Mouse (Mus musculus): ENCODE measurements around the gene Ampd3. TPM values are rescaled to one million over a fixed set of nuclear protein-coding genes. Genes with fewer than 3 reads are reported as not detected.

Ampd3 gene
- polyA plus RNA-seq, 1 experiment from 2014 or later: 1.9 TPM

GRCm38 (mm10) chr7:110823076-110823475 is 55.1 kb downstream of the Ampd3 start:
- no peak overlapping the region for H3K4me3 ChIP-seq (ENCODE audit: low read depth, low read length)
- DNase-seq (ENCODE audit: low spot score) (peak; percentile 34), ATAC-seq (replicated peaks; ENCODE audit: low FRiP score, low TSS enrichment, low read depth) (no peak)
- no peaks in the 10 kb centered on the region for H3K9me3 ChIP-seq (ENCODE audit: control insufficient read depth, low read length)
- no peak overlapping the region for H3K4me2 ChIP-seq (ENCODE audit: low read length)
- 0 out of 2 replicates have a peak, but pooled peaks cover 9% of the 10 kb centered on the region for H3K4me1 ChIP-seq (replicated peaks; ENCODE audit: control insufficient read depth, insufficient read depth, low read length)
- WGBS: 69% methylated on average over 8 of the region's 8 CpGs
- H3K27ac ChIP-seq (ENCODE audit: low read depth): no peak overlapping the region
- no peak overlapping the region for H3K9ac ChIP-seq (ENCODE audit: low read length)
- H3K27me3 ChIP-seq (replicated peaks; ENCODE audit: control insufficient read depth, insufficient read depth, low read length): no peaks in the 10 kb centered on the region
- H3K36me3 ChIP-seq (ENCODE audit: control insufficient read depth, insufficient read depth, low read length): peaks cover 40% of the 10 kb centered on the region

GRCm38 (mm10) chr7:110823593-110823992 is 55.6 kb downstream of the Ampd3 start:
- Histone ChIP-seq H3K9me3 (ENCODE audit: control insufficient read depth, low read length) (no peaks in the 10 kb centered on the region), H3K4me3 (ENCODE audit: low read depth, low read length) (no peak overlapping the region), H3K4me2 (ENCODE audit: low read length) (no peak overlapping the region), H3K27ac (ENCODE audit: low read depth) (no peak overlapping the region), H3K27me3 (replicated peaks; ENCODE audit: control insufficient read depth, insufficient read depth, low read length) (no peaks in the 10 kb centered on the region), H3K9ac (ENCODE audit: low read length) (no peak overlapping the region), H3K36me3 (ENCODE audit: control insufficient read depth, insufficient read depth, low read length) (peaks cover 43% of the 10 kb centered on the region), H3K4me1 (replicated peaks; ENCODE audit: control insufficient read depth, insufficient read depth, low read length) (0 out of 2 replicates have a peak, but pooled peaks cover 9% of the 10 kb centered on the region)
- ATAC-seq (replicated peaks; ENCODE audit: low FRiP score, low TSS enrichment, low read depth): no peak
- 78% methylated on average over 4 of the region's 4 CpGs for WGBS
- peak; percentile 48 for DNase-seq (ENCODE audit: low spot score)

GRCm38 (mm10) chr7:110823995-110824953 is 56.3 kb downstream of the Ampd3 start:
- ATAC-seq (replicated peaks; ENCODE audit: low FRiP score, low TSS enrichment, low read depth) (no peak), DNase-seq (ENCODE audit: low spot score) (peak; percentile 16)
- Histone ChIP-seq H3K27me3 (replicated peaks; ENCODE audit: control insufficient read depth, insufficient read depth, low read length) (no peaks in the 10 kb centered on the region), H3K36me3 (ENCODE audit: control insufficient read depth, insufficient read depth, low read length) (peaks cover 49% of the 10 kb centered on the region), H3K27ac (ENCODE audit: low read depth) (no peak overlapping the region), H3K9me3 (ENCODE audit: control insufficient read depth, low read length) (no peaks in the 10 kb centered on the region), H3K9ac (ENCODE audit: low read length) (no peak overlapping the region), H3K4me1 (replicated peaks; ENCODE audit: control insufficient read depth, insufficient read depth, low read length) (0 out of 2 replicates have a peak, but pooled peaks cover 9% of the 10 kb centered on the region), H3K4me3 (ENCODE audit: low read depth, low read length) (no peak overlapping the region), H3K4me2 (ENCODE audit: low read length) (no peak overlapping the region)
- WGBS: 84% methylated on average over 8 of the region's 8 CpGs

GRCm38 (mm10) chr7:110833024-110833423 is 65.0 kb downstream of the Ampd3 start:
- DNase-seq (ENCODE audit: low spot score): no peak
- H3K27ac ChIP-seq (ENCODE audit: low read depth): no peak overlapping the region
- H3K36me3 ChIP-seq (ENCODE audit: control insufficient read depth, insufficient read depth, low read length): peaks cover 36% of the 10 kb centered on the region
- no peaks in the 10 kb centered on the region for H3K4me1 ChIP-seq (replicated peaks; ENCODE audit: control insufficient read depth, insufficient read depth, low read length)
- H3K27me3 ChIP-seq (replicated peaks; ENCODE audit: control insufficient read depth, insufficient read depth, low read length): no peaks in the 10 kb centered on the region
- no peak overlapping the region for H3K4me2 ChIP-seq (ENCODE audit: low read length)
- H3K4me3 ChIP-seq (ENCODE audit: low read depth, low read length): no peak overlapping the region
- no peak for ATAC-seq (replicated peaks; ENCODE audit: low FRiP score, low TSS enrichment, low read depth)
- WGBS: 92% methylated on average over 1 of the region's 1 CpGs
- no peak overlapping the region for H3K9ac ChIP-seq (ENCODE audit: low read length)
- no peaks in the 10 kb centered on the region for H3K9me3 ChIP-seq (ENCODE audit: control insufficient read depth, low read length)

- DNase-seq (ENCODE audit: low spot score) (no peak), ATAC-seq (replicated peaks; ENCODE audit: low FRiP score, low TSS enrichment, low read depth) (no peak)
- Histone ChIP-seq H3K4me2 (ENCODE audit: low read length) (no peak overlapping the region), H3K9ac (ENCODE audit: low read length) (no peak overlapping the region), H3K27ac (ENCODE audit: low read depth) (no peak overlapping the region), H3K9me3 (ENCODE audit: control insufficient read depth, low read length) (no peaks in the 10 kb centered on the region), H3K36me3 (ENCODE audit: control insufficient read depth, insufficient read depth, low read length) (peaks cover 28% of the 10 kb centered on the region; the same call in 1 of the 2 replicates), H3K27me3 (replicated peaks; ENCODE audit: control insufficient read depth, insufficient read depth, low read length) (no peaks in the 10 kb centered on the region), H3K4me3 (ENCODE audit: low read depth, low read length) (no peak overlapping the region), H3K4me1 (replicated peaks; ENCODE audit: control insufficient read depth, insufficient read depth, low read length) (no peaks in the 10 kb centered on the region)
- WGBS: 94% methylated on average over 1 of the region's 1 CpGs
Measured at GRCm38 (mm10) chr7:110834018-110834417, 66.0 kb downstream of the Ampd3 start.

GRCm38 (mm10) chr7:110834522-110834921 is 66.5 kb downstream of the Ampd3 start:
- Histone ChIP-seq H3K4me2 (ENCODE audit: low read length) (no peak overlapping the region), H3K36me3 (ENCODE audit: control insufficient read depth, insufficient read depth, low read length) (peaks cover 27% of the 10 kb centered on the region; the same call in 1 of the 2 replicates), H3K9ac (ENCODE audit: low read length) (no peak overlapping the region), H3K27me3 (replicated peaks; ENCODE audit: control insufficient read depth, insufficient read depth, low read length) (no peaks in the 10 kb centered on the region), H3K9me3 (ENCODE audit: control insufficient read depth, low read length) (no peaks in the 10 kb centered on the region), H3K27ac (ENCODE audit: low read depth) (no peak overlapping the region), H3K4me3 (ENCODE audit: low read depth, low read length) (no peak overlapping the region), H3K4me1 (replicated peaks; ENCODE audit: control insufficient read depth, insufficient read depth, low read length) (no peaks in the 10 kb centered on the region)
- WGBS: 61% methylated on average over 3 of the region's 3 CpGs
- no peak for ATAC-seq (replicated peaks; ENCODE audit: low FRiP score, low TSS enrichment, low read depth)
- no peak for DNase-seq (ENCODE audit: low spot score)

GRCm38 (mm10) chr7:110840332-110840731 is 72.3 kb downstream of the Ampd3 start:
- H3K4me1 ChIP-seq (replicated peaks; ENCODE audit: control insufficient read depth, insufficient read depth, low read length): peaks cover 5% of the 10 kb centered on the region
- DNase-seq (ENCODE audit: low spot score) (no peak), ATAC-seq (replicated peaks; ENCODE audit: low FRiP score, low TSS enrichment, low read depth) (no peak)
- no peak overlapping the region for H3K4me2 ChIP-seq (ENCODE audit: low read length)
- H3K27me3 ChIP-seq (replicated peaks; ENCODE audit: control insufficient read depth, insufficient read depth, low read length): no peaks in the 10 kb centered on the region
- H3K9me3 ChIP-seq (ENCODE audit: control insufficient read depth, low read length): no peaks in the 10 kb centered on the region
- H3K4me3 ChIP-seq (ENCODE audit: low read depth, low read length): no peak overlapping the region
- H3K9ac ChIP-seq (ENCODE audit: low read length): no peak overlapping the region
- H3K36me3 ChIP-seq (ENCODE audit: control insufficient read depth, insufficient read depth, low read length): peaks cover 9% of the 10 kb centered on the region; the same call in 1 of the 2 replicates
- 62% methylated on average over 4 of the region's 4 CpGs for WGBS
- H3K27ac ChIP-seq (ENCODE audit: low read depth): no peak overlapping the region

GRCm38 (mm10) chr7:110843916-110844874 is 76.2 kb downstream of the Ampd3 start, which contains the start of gene Rnf141:
Gene Rnf141, minus strand, starts transcription at chr7:110844457.
- 0% methylated on average over 42 of the region's 42 CpGs for WGBS

More at GRCm38 (mm10) chr7:110843916-110844874, 76.2 kb downstream of the Ampd3 start, which contains the start of gene Rnf141:
- H3K9me3 ChIP-seq (ENCODE audit: control insufficient read depth, low read length): no peaks in the 10 kb centered on the region
- peak within 1 kb of the TSS; percentile 77 for H3K4me2 ChIP-seq (ENCODE audit: low read length)
- ATAC-seq (replicated peaks; ENCODE audit: low FRiP score, low TSS enrichment, low read depth) (peak; percentile 95), DNase-seq (ENCODE audit: low spot score) (peak; percentile 98)
- peak within 1 kb of the TSS; percentile 83 for H3K4me3 ChIP-seq (ENCODE audit: low read depth, low read length)
- H3K4me1 ChIP-seq (replicated peaks; ENCODE audit: control insufficient read depth, insufficient read depth, low read length): peaks cover 5% of the 10 kb centered on the region
- peak within 1 kb of the TSS; percentile 77 for H3K9ac ChIP-seq (ENCODE audit: low read length)
- no peaks in the 10 kb centered on the region for H3K36me3 ChIP-seq (ENCODE audit: control insufficient read depth, insufficient read depth, low read length)
- H3K27me3 ChIP-seq (replicated peaks; ENCODE audit: control insufficient read depth, insufficient read depth, low read length): no peaks in the 10 kb centered on the region
- H3K27ac ChIP-seq (ENCODE audit: low read depth): peak within 1 kb of the TSS; percentile 91
